Mouse (Mus musculus) embryo, embryonic 10 days (tissue): Measurements from ENCODE around the gene Creb1.

ENCODE experiments used
- DNase-seq: peaks from one replicate; pipeline ENCODE4 v3.0.0-alpha.2; 2015; ENCODE audit warnings: low spot score

Gene Creb1

DNA sequence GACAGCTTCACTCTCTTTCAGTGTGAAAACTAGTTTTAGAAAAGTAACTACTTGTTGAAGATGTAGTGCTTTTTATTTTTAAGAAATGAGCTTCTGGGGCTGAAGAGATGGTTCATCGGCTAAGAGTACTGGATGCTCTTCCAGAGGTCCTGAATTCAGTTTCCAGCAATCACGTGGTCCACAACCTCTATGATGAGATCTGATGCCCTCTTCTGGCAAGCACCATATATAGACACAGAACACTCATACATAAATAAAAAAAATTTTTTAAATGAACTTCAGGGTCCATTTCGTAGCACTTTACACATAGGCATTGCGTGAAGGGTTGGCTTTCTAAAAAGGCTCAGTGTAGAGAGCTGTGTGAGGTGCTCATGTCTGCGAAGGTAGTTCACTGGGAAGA, 11.3 kb downstream of the Creb1 start:
- DNase-seq, result no peak

- DNase-seq, result no peak
These were observed 13.6 kb downstream of the Creb1 start for GRCm38 (mm10) chr1:64546070-64546469.

- DNase-seq, result no peak
These were observed 16.9 kb downstream of the Creb1 start for GRCm38 (mm10) chr1:64549380-64549779.

DNA sequence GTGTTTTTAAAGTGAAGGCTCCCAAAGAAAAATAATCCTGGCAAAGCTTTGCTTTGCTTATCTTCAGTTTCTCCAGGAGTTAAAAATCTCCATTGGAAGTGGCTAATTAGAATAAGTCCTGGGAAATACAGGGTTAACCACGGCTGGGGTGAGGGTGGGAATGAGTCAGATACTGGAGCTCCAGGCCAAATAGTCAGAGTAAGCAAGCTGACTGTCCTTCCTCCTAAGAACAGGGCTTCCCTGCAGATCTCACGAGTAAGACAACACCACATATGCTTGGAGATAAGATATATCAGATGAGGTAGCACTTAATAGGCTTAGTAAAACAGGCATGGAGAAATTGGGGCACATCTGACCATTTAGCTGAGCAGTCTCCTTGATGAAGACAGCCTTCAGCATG, 19.5 kb downstream of the Creb1 start:
- DNase-seq, result no peak

GRCm38 (mm10) chr1:64560105-64560504, 27.7 kb downstream of the Creb1 start:
- DNase-seq, result no peak

DNA sequence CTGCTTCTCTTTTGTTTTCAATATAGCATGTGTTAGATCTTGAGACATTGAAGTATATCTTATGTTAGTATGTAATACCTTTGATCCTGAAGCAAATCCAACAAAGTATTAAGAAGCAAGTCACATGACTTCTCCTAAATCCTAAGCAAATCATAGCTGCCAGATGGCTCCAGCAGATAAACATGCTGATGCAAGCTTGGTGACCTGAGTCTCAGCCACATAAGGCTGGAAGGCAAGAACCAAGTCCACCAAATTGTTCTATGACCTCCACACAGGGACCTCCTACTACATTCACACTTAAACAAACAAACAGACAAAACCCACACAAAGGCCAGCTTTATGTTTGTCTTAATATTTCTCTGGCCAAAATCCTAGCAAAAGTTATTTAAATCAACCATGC, 35.8 kb downstream of the Creb1 start:
- DNase-seq, result no peak

- no peak for DNase-seq
These were observed 43.6 kb downstream of the Creb1 start for GRCm38 (mm10) chr1:64576022-64576421.

- no peak for DNase-seq
These were observed 44.3 kb downstream of the Creb1 start for GRCm38 (mm10) chr1:64576732-64577131.

DNA sequence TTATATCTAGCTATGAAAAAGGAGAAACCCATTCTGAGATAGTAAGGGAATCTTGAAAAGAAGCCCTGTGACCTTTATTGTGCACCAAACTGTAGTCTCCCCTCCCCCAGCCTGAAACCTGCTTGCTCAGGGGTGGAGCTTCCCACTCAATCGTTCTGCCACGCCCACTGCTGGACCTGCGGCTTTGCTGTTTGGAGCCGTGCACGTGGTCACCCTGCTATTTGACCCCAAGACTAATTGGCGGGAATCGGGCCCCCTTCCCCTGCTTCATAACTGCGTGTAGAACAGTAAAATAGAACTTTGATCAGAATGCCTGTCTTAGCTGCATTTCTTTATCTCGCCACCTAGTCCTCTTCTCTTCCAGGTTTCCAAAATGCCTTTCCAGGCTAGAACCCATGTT, 45.5 kb downstream of the Creb1 start:
- DNase-seq, result peak; percentile 34

- DNase-seq, result no peak
These were observed 46.4 kb downstream of the Creb1 start for GRCm38 (mm10) chr1:64578801-64579200.

GRCm38 (mm10) chr1:64598926-64599325, 66.5 kb downstream of the Creb1 start:
- no peak for DNase-seq

DNA sequence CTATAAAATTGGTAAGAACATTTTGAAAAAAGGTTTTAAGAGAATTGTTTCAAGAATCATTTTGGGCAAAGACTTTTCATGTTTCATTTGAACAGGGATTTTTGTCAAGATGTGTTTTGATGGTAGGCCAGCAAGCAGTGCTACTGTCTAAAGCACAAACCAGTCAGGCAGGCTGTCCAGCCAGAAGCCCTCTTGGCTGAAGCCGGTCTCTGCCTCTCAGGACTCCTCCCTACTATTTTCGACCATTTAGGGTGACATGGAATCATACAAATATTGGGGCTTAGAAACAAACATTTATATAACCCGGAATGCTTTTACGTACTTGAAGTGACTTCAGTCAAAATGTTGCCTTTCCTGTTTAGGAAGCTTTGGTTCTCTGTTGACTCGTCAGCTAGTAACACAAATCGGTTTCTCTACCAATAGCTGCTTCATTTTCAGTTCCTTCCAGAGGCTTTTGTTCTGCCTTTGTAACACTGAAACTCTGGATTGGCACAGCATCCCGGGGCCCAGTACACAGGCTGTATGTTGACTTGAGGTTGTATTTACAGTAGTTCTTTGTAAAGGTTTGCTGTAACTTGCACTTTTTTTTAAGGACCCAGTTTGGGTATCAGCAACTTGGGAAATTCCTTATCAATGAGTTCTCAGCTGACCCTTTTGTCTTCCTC, 68.1 kb downstream of the Creb1 start:
- DNase-seq, result no peak

DNA sequence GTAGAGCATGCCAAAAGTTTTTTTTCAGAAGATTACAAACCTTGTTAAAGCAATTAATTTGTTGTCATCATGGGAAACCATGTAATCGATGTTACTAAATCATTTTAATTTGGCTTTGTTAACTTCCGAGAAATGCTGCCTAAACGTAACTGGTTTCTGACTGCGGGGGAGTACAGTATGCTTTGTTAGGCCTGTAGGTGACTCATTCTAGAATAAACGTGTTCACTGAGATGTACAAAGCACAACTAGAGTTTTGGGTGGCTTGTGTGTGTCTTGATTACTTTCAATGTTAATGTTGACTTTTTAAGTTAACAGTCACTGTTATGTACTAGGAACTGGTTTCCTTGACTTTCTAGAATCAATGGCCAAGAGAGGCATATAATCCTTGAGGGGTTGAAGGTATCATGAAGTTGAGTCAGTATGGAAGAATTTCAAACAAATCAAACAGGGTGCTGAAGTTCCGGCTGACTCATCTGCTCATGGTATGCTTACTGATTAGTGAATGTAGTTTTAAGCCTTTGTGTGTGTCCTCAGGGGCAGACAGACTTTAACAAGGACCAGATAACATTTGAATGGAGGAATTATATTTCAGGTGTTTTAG, 68.9 kb downstream of the Creb1 start:
- no peak for DNase-seq

DNA sequence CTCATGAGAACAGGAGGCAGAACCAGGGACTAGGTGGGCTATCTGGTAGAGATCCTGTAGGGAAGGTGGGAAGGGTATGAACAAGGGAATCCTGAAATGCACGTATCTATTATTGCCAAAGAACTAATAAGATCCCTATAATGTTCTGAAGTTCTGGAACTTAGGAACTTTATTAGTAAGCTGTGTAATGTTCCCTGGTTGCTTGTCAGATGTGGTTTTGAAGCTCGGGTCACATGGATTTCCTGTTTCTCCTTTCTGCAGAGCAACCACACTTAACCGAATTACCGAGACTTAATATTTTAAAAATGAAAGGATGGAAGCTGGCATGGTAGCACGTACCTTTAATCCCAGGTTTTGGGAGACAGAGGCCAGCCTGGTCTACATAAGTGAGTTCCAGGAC, 70.9 kb downstream of the Creb1 start:
- DNase-seq, result no peak

DNA sequence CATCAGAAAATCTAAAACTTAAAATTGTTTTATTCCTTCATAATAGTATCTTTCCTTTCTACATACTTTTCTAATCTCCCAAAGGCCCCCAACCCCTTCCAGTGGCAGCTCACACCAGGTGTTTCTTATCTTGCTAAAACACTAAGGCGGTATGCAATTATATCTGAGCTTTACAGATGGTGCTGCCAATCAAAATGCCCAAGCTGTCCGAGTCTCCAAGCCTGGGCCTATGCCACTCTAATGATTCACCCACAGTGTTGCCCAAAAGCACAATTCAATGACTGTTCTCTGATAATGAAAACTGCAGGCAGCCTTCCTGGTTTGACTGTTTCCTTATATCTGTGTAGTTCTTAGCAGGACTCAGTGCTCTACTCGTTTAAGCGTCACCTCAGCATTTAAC, 76.7 kb downstream of the Creb1 start:
- no peak for DNase-seq

DNA sequence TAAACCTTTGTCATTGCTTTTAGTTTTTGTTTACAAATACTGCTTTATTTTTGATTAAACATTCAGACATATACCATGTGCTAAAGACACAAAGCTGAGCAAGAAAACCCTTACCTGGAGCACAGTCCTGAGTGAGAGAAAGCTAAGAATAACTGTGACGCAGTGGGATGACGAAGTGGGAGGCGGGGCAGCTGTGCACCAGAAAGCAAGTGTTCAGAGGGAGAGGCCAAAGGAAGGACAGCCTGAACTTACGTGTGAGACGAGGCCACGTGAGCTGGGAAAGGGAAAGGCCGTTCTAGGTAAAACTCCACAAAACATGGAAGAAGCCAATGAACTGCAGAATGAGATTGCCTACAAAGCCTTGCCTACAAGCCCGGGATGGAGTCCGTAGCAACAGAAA, 77.5 kb downstream of the Creb1 start:
- DNase-seq, result no peak

- DNase-seq, result no peak
These were observed 81.9 kb downstream of the Creb1 start for GRCm38 (mm10) chr1:64614311-64614710.

DNA sequence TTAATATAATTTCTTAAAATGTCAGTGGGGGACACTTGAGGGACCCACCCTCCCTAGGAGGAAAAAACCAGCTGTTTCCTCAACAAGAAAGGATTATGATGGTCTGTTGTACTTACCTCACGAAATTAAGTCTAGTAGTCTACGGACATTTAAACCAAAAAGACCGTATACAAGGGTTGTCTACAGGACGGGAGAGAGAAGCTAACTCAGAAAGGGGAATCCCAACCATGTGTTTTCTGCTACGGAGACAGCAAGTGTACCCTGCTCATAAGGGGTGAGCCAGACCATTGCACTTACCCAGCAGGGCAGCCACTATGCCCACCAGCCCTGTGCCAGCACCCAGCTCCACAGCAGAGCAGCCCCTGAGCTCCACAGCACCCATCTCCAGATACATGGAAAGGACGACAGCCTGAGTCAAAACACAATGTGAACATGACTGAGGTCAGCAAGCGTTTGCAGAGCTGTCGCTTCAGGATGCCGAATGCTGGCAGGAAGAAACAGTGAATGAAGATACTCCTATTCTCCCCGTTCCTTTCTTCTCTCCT, 82.4 kb downstream of the Creb1 start:
- no peak for DNase-seq

GRCm38 (mm10) chr1:64615531-64615991, 83.1 kb downstream of the Creb1 start:
- DNase-seq, result no peak

DNA sequence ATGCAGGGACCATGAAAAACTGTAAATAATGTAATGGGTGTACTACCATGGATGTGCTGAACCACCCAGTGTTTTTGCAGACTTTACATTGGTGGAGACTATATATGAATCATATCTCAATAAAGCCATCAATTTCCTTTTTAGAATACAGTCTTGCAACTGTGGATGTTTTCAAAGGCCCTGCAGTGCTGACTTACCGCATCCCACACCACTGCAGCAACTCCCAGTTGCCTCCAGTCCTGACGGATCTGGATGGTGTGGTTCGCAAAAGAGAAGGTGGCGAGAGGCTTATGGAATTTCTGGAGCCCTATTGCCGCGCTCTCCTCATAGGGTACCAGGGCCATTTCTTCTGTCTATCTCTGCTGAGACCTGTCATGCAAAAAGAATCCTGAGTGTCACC, 83.6 kb downstream of the Creb1 start:
- DNase-seq, result no peak

- DNase-seq, result peak; percentile 32
These were observed 84.1 kb downstream of the Creb1 start for GRCm38 (mm10) chr1:64616531-64616880.

GRCm38 (mm10) chr1:64616881-64617714, 84.7 kb downstream of the Creb1 start, which contains the start of gene Mettl21a:
Mettl21a (minus strand) TSS chr1:64617242.
- peak; percentile 94 for DNase-seq

DNA sequence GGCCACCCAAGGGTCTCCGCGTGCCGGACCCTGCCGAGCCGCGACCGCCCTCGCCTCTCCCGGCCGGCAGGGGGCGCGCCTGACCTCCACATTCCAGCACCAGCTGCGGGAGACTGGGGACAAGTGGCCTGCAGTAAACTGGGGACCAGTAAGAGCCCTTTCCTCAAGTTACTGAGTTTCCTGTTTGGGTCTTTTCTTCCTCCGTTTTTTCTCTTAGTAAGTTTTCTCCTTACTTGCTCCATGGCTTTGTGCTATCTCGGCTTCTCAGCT, 85.2 kb downstream of the Creb1 start:
- DNase-seq, result peak; percentile 90
